Mouse (Mus musculus) midbrain, postnatal 0 days (tissue): ENCODE measurements around the gene Kcnk7. TPM values are rescaled to one million over a fixed set of nuclear protein-coding genes. Genes with fewer than 3 reads are reported as not detected.

Source experiments
- ATAC-seq: fragments of 200-750 bp; cut with Nextera tagmentation; 2 replicates; pipeline ENCODE4 v1.8.0; 2017; ENCODE audit warnings: moderate number of reproducible peaks, mild to moderate bottlenecking, moderate TSS enrichment, moderate library complexity; ENCODE audit not compliant: low FRiP score
- DNase-seq: peaks from one replicate; pipeline ENCODE4 v3.0.0-alpha.2; 2015; ENCODE audit warnings: low spot score
- H3K27ac ChIP-seq: fragments of 300-500 bp; sonication (generic); 2 replicates; pipeline ENCODE4 v1.5.1; 2014; ENCODE audit warnings: low read depth, mild to moderate bottlenecking, low read length, mixed read lengths
- H3K27me3 ChIP-seq: fragments of 300-500 bp; sonication (generic); 2 replicates; pipeline ENCODE4 v1.6.1; 2014; ENCODE audit warnings: low read length, control low read depth, mixed read lengths; ENCODE audit not compliant: insufficient read depth
- H3K36me3 ChIP-seq: fragments of 300-500 bp; sonication (generic); 2 replicates; pipeline ENCODE4 v1.6.1; 2014; ENCODE audit warnings: low read length, control low read depth, mixed read lengths; ENCODE audit not compliant: insufficient read depth
- H3K4me1 ChIP-seq: fragments of 300-500 bp; sonication (generic); 2 replicates; pipeline ENCODE4 v1.6.1; 2014; ENCODE audit warnings: mild to moderate bottlenecking, control low read depth, antibody characterized with exemption, low read length, mixed read lengths; ENCODE audit not compliant: insufficient read depth
- H3K4me2 ChIP-seq: fragments of 300-500 bp; sonication (generic); 2 replicates; pipeline ENCODE4 v1.6.1; 2014; ENCODE audit warnings: low read depth, mild to moderate bottlenecking, low read length, mixed read lengths; ENCODE audit not compliant: poor library complexity, severe bottlenecking
- H3K4me3 ChIP-seq: fragments of 300-500 bp; sonication (generic); 2 replicates; pipeline ENCODE4 v1.5.1; 2014; ENCODE audit warnings: low read depth, mild to moderate bottlenecking, low read length, moderate library complexity
- H3K9ac ChIP-seq: fragments of 300-500 bp; sonication (generic); replicated peaks from 2 replicates; pipeline ENCODE4 v1.6.1; 2014; ENCODE audit warnings: mild to moderate bottlenecking, low read length, moderate library complexity, mixed read lengths; ENCODE audit not compliant: poor library complexity, severe bottlenecking
- H3K9me3 ChIP-seq: fragments of 300-500 bp; sonication (generic); 2 replicates; pipeline ENCODE4 v1.6.1; 2016; ENCODE audit warnings: low read length, control low read depth
- CTCF ChIP-seq: IDR thresholded peaks from 2 replicates; pipeline ENCODE4 v1.5.1; 2016; ENCODE audit warnings: antibody characterized with exemption, mild to moderate bottlenecking
- WGBS: fragments of 180-500 bp; shearing (Covaris S2); extraction: QIAGEN DNeasy Blood & Tissue Kit; methylation state at CpG from one replicate; pipeline ENCODE4 v1.1.7; 2014; 5-methylcytosine and 5-hydroxymethylcytosine counted together
- microRNA-seq: library from miRNA; unstranded; fragments of <30 nt; microRNA quantifications from one replicate; pipeline ENCODE4, GENCODE M21; 2016; ENCODE audit warnings: borderline number of aligned reads
- polyA plus RNA-seq: library from polyadenylated mRNA; unstranded; fragments of >200 nt; fragmentation: Nextera tagmentation; extraction: Ambion mirVana; gene quantifications from 2 replicates; pipeline ENCODE4 v1.2.1, GENCODE M21; 2015
- total RNA-seq: library from RNA; depleted of rRNA; stranded (reverse); fragments of >200 nt; gene quantifications from 2 replicates; pipeline ENCODE4 v1.2.3, GENCODE M21; 2014; rRNA removed

Gene Kcnk7
- total and polyA plus RNA-seq, 2 experiments from 2014 or later = 0.47 TPM; not detected in 1

GRCm38 (mm10) chr19:5756321-5756985 lies 52.3 kb downstream of the Kcnk7 start:
- no peak overlapping the region for H3K4me3 ChIP-seq
- H3K27me3 ChIP-seq = peaks cover 25% of the 10 kb centered on the region

More at GRCm38 (mm10) chr19:5756321-5756985, 52.3 kb downstream of the Kcnk7 start:
- Histone ChIP-seq H3K4me1 (no peaks in the 10 kb centered on the region), H3K4me2 (peak overlapping the region; percentile 22; the same call in 1 of the 2 replicates), H3K36me3 (peaks cover 44% of the 10 kb centered on the region), H3K27ac (no peak overlapping the region), H3K9me3 (no peaks in the 10 kb centered on the region), H3K9ac (peak overlapping the region; percentile 29; the same call in 1 of the 2 replicates)
- 17% methylated on average over 28 of the region's 29 CpGs for WGBS
- DNase-seq (peak; percentile 27), ATAC-seq (peak; percentile 52; the same call in 1 of the 2 replicates)
- TF ChIP-seq CTCF = no peak

Small RNA genes within 50 kb of the gene (microRNA-seq; reads per million reads assigned to microRNA genes)
- gene Mir6987 = not detected

Other genes starting within 250 kb of the Kcnk7 start
- 14.3 and 19.4 TPM in 2 replicates for gene Ccdc85b, start 246.5 kb upstream of the Kcnk7 start, total RNA-seq
- 15.4 and 15.6 TPM in 2 replicates for gene Ccdc85b, start 246.5 kb upstream of the Kcnk7 start, polyA plus RNA-seq
- gene Fibp, start 243.8 kb upstream of the Kcnk7 start, total RNA-seq = 91.4 and 122 TPM in 2 replicates
- 174 and 191 TPM in 2 replicates for gene Fibp, start 243.8 kb upstream of the Kcnk7 start, polyA plus RNA-seq
- 0.33 and 0.94 TPM in 2 replicates for gene Ctsw, start 235.9 kb upstream of the Kcnk7 start, total RNA-seq
- gene Ctsw, start 235.9 kb upstream of the Kcnk7 start, polyA plus RNA-seq = 1.5 and 1.9 TPM in 2 replicates
- 32.9 and 33.7 TPM in 2 replicates for gene Efemp2, start 230.4 kb upstream of the Kcnk7 start, total RNA-seq
- 35.2 and 36.1 TPM in 2 replicates for gene Efemp2, start 230.4 kb upstream of the Kcnk7 start, polyA plus RNA-seq
- 60.9 and 87.3 TPM in 2 replicates for gene Mus81, start 216.0 kb upstream of the Kcnk7 start, total RNA-seq
- gene Mus81, start 216.0 kb upstream of the Kcnk7 start, polyA plus RNA-seq = 27.9 and 30.4 TPM in 2 replicates
- gene Cfl1, start 213.9 kb upstream of the Kcnk7 start, total RNA-seq = 1,453 and 1,672 TPM in 2 replicates
- gene Cfl1, start 213.9 kb upstream of the Kcnk7 start, polyA plus RNA-seq = 3,482 and 3,602 TPM in 2 replicates
- 3.2 and 7.3 TPM in 2 replicates for gene 1700020D05Rik, start 200.6 kb upstream of the Kcnk7 start, total RNA-seq
- 0.20 TPM in 1 of 2 replicates, not detected in the other for gene 1700020D05Rik, start 200.6 kb upstream of the Kcnk7 start, polyA plus RNA-seq
- 86.2 and 100 TPM in 2 replicates for gene Snx32, start 193.8 kb upstream of the Kcnk7 start, total RNA-seq
- gene Snx32, start 193.8 kb upstream of the Kcnk7 start, polyA plus RNA-seq = 88.7 and 94.4 TPM in 2 replicates
- 0.27 TPM in 1 of 2 replicates, not detected in the other for gene Ovol1, start 143.7 kb upstream of the Kcnk7 start, total RNA-seq
- 0.05 TPM in 1 of 2 replicates, not detected in the other for gene Ovol1, start 143.7 kb upstream of the Kcnk7 start, polyA plus RNA-seq
- gene Ap5b1, start 136.3 kb upstream of the Kcnk7 start, total RNA-seq = 12.8 and 14.5 TPM in 2 replicates
- 1.9 and 2.2 TPM in 2 replicates for gene Ap5b1, start 136.3 kb upstream of the Kcnk7 start, polyA plus RNA-seq
- 19.8 and 27.1 TPM in 2 replicates for gene Rnaseh2c, start 102.5 kb upstream of the Kcnk7 start, total RNA-seq
- 43.1 and 50.9 TPM in 2 replicates for gene Rnaseh2c, start 102.5 kb upstream of the Kcnk7 start, polyA plus RNA-seq
- 126 and 150 TPM in 2 replicates for gene Kat5, start 94.1 kb upstream of the Kcnk7 start, total RNA-seq
- 73.9 and 76.8 TPM in 2 replicates for gene Kat5, start 94.1 kb upstream of the Kcnk7 start, polyA plus RNA-seq
- 30.3 and 34.8 TPM in 2 replicates for gene Rela, start 66.9 kb upstream of the Kcnk7 start, total RNA-seq
- gene Rela, start 66.9 kb upstream of the Kcnk7 start, polyA plus RNA-seq = 30.8 and 31.8 TPM in 2 replicates
- gene Sipa1, start 40.7 kb upstream of the Kcnk7 start, total RNA-seq = 26.1 and 36.0 TPM in 2 replicates
- gene Sipa1, start 40.7 kb upstream of the Kcnk7 start, polyA plus RNA-seq = 18.1 and 19.9 TPM in 2 replicates
- gene Map3k11, start 15.6 kb upstream of the Kcnk7 start, total RNA-seq = 18.3 and 24.0 TPM in 2 replicates
- 9.6 and 10.6 TPM in 2 replicates for gene Map3k11, start 15.6 kb upstream of the Kcnk7 start, polyA plus RNA-seq
- gene Pcnx3, start 15.5 kb upstream of the Kcnk7 start, total RNA-seq = 95.5 and 103 TPM in 2 replicates
- 18.4 and 19.1 TPM in 2 replicates for gene Pcnx3, start 15.5 kb upstream of the Kcnk7 start, polyA plus RNA-seq
- gene Ehbp1l1, start 21.9 kb downstream of the Kcnk7 start, total RNA-seq = 25.6 and 26.3 TPM in 2 replicates
- gene Ehbp1l1, start 21.9 kb downstream of the Kcnk7 start, polyA plus RNA-seq = 65.2 and 65.4 TPM in 2 replicates
- 161 and 178 TPM in 2 replicates for gene Fam89b, start 25.3 kb downstream of the Kcnk7 start, total RNA-seq
- 126 TPM in 2 replicates for gene Fam89b, start 25.3 kb downstream of the Kcnk7 start, polyA plus RNA-seq
- gene Ltbp3, start 36.5 kb downstream of the Kcnk7 start, total RNA-seq = 28.8 and 29.3 TPM in 2 replicates
- gene Ltbp3, start 36.5 kb downstream of the Kcnk7 start, polyA plus RNA-seq = 9.1 and 12.8 TPM in 2 replicates
- 95.2 and 108 TPM in 2 replicates for gene Scyl1, start 67.1 kb downstream of the Kcnk7 start, total RNA-seq
- 84.2 and 85.8 TPM in 2 replicates for gene Scyl1, start 67.1 kb downstream of the Kcnk7 start, polyA plus RNA-seq
- 11.2 and 19.1 TPM in 2 replicates for gene Frmd8, start 170.9 kb downstream of the Kcnk7 start, total RNA-seq
- 11.2 and 11.7 TPM in 2 replicates for gene Frmd8, start 170.9 kb downstream of the Kcnk7 start, polyA plus RNA-seq
- gene Slc25a45, start 173.4 kb downstream of the Kcnk7 start, total RNA-seq = 3.7 and 4.8 TPM in 2 replicates
- 2.1 and 2.7 TPM in 2 replicates for gene Slc25a45, start 173.4 kb downstream of the Kcnk7 start, polyA plus RNA-seq
- 9.0 and 11.4 TPM in 2 replicates for gene Tigd3, start 189.8 kb downstream of the Kcnk7 start, total RNA-seq
- 10.6 and 10.9 TPM in 2 replicates for gene Tigd3, start 189.8 kb downstream of the Kcnk7 start, polyA plus RNA-seq
- 52.9 and 84.7 TPM in 2 replicates for gene Dpf2, start 208.6 kb downstream of the Kcnk7 start, total RNA-seq
- 57.7 and 61.0 TPM in 2 replicates for gene Dpf2, start 208.6 kb downstream of the Kcnk7 start, polyA plus RNA-seq
- 20.6 and 28.4 TPM in 2 replicates for gene Cdc42ep2, start 220.4 kb downstream of the Kcnk7 start, total RNA-seq
- gene Cdc42ep2, start 220.4 kb downstream of the Kcnk7 start, polyA plus RNA-seq = 19.2 and 20.9 TPM in 2 replicates